Mouse (Mus musculus): ENCODE results near the gene Msln. TPM values are rescaled to one million over a fixed set of nuclear protein-coding genes. Genes with fewer than 3 reads are reported as not detected.

Gene Msln
- polyA plus RNA-seq, 1 experiment from 2014 or later: 32.4 TPM

- Histone ChIP-seq H3K36me3 (peaks cover 63% of the 10 kb centered on the region), H3K4me1 (peaks cover 19% of the 10 kb centered on the region), H3K9me3 (no peaks in the 10 kb centered on the region), H3K9ac (no peak overlapping the region), H3K4me3 (no peak overlapping the region), H3K27ac (replicated peaks) (no peak overlapping the region), H3K4me2 (no peak overlapping the region), H3K27me3 (replicated peaks) (peaks cover 8% of the 10 kb centered on the region)
- no peak for ATAC-seq (ENCODE audit: extremely low read depth, insufficient number of reproducible peaks, low FRiP score, low TSS enrichment)
- 95% methylated on average over 19 of the region's 19 CpGs for WGBS
Measured at GRCm38 (mm10) chr17:25723470-25723869, 30.7 kb downstream of the Msln start.

- H3K27ac ChIP-seq (replicated peaks): no peak overlapping the region
- H3K4me3 ChIP-seq: no peak overlapping the region
- no peak overlapping the region for H3K4me2 ChIP-seq
- peaks cover 22% of the 10 kb centered on the region for H3K4me1 ChIP-seq
- H3K27me3 ChIP-seq (replicated peaks): peaks cover 28% of the 10 kb centered on the region
- H3K9me3 ChIP-seq: no peaks in the 10 kb centered on the region
- 95% methylated on average over 5 of the region's 5 CpGs for WGBS
- peaks cover 63% of the 10 kb centered on the region for H3K36me3 ChIP-seq
- no peak overlapping the region for H3K9ac ChIP-seq
- no peak for ATAC-seq (ENCODE audit: extremely low read depth, insufficient number of reproducible peaks, low FRiP score, low TSS enrichment)
Measured at GRCm38 (mm10) chr17:25721476-25721875, 32.7 kb downstream of the Msln start.

GRCm38 (mm10) chr17:25717691-25718090 lies 36.5 kb downstream of the Msln start:
- Histone ChIP-seq H3K4me1 (peaks cover 26% of the 10 kb centered on the region), H3K27me3 (replicated peaks) (peaks cover 53% of the 10 kb centered on the region), H3K9me3 (no peaks in the 10 kb centered on the region), H3K4me3 (peak overlapping the region; percentile 53), H3K4me2 (peak overlapping the region; percentile 79), H3K27ac (replicated peaks) (no peak overlapping the region), H3K36me3 (peaks cover 38% of the 10 kb centered on the region), H3K9ac (peak overlapping the region; percentile 67)
- ATAC-seq (ENCODE audit: extremely low read depth, insufficient number of reproducible peaks, low FRiP score, low TSS enrichment): no peak
- 8% methylated on average over 6 of the region's 6 CpGs for WGBS

- 2% methylated on average over 45 of the region's 45 CpGs for WGBS
- H3K36me3 ChIP-seq: peaks cover 31% of the 10 kb centered on the region
- H3K4me2 ChIP-seq: peak within 1 kb of the TSS; percentile 79
- H3K9ac ChIP-seq: peak within 1 kb of the TSS; percentile 67
- peak within 1 kb of the TSS; percentile 53 for H3K4me3 ChIP-seq
- no peak within 1 kb of the TSS for H3K27ac ChIP-seq (replicated peaks)
- H3K4me1 ChIP-seq: peaks cover 26% of the 10 kb centered on the region
- no peak for ATAC-seq (ENCODE audit: extremely low read depth, insufficient number of reproducible peaks, low FRiP score, low TSS enrichment)
- H3K27me3 ChIP-seq (replicated peaks): peaks cover 57% of the 10 kb centered on the region
- H3K9me3 ChIP-seq: no peaks in the 10 kb centered on the region
Measured at GRCm38 (mm10) chr17:25716711-25717637, 37.2 kb downstream of the Msln start, which contains the start of gene Gng13. Gene Gng13, plus strand, starts transcription at chr17:25717171.

GRCm38 (mm10) chr17:25716130-25716529 lies 38.0 kb downstream of the Msln start:
- Histone ChIP-seq H3K9me3 (no peaks in the 10 kb centered on the region), H3K9ac (no peak overlapping the region), H3K4me2 (peak overlapping the region; percentile 79; the same call in 1 of the 2 replicates), H3K27me3 (replicated peaks) (peaks cover 58% of the 10 kb centered on the region), H3K36me3 (peaks cover 23% of the 10 kb centered on the region), H3K27ac (replicated peaks) (no peak overlapping the region), H3K4me1 (peaks cover 26% of the 10 kb centered on the region), H3K4me3 (no peak overlapping the region)
- WGBS: 4% methylated on average over 6 of the region's 6 CpGs
- no peak for ATAC-seq (ENCODE audit: extremely low read depth, insufficient number of reproducible peaks, low FRiP score, low TSS enrichment)

- Histone ChIP-seq H3K9ac (no peak overlapping the region), H3K4me2 (no peak overlapping the region), H3K4me3 (no peak overlapping the region), H3K9me3 (no peaks in the 10 kb centered on the region), H3K27me3 (replicated peaks) (peaks cover 58% of the 10 kb centered on the region), H3K36me3 (peaks cover 18% of the 10 kb centered on the region), H3K4me1 (peaks cover 26% of the 10 kb centered on the region), H3K27ac (replicated peaks) (no peak overlapping the region)
- no peak for ATAC-seq (ENCODE audit: extremely low read depth, insufficient number of reproducible peaks, low FRiP score, low TSS enrichment)
- WGBS: 28% methylated on average over 3 of the region's 3 CpGs
Measured at GRCm38 (mm10) chr17:25715627-25716026, 38.6 kb downstream of the Msln start.

GRCm38 (mm10) chr17:25711136-25711535 lies 43.0 kb downstream of the Msln start:
- 63% methylated on average over 4 of the region's 4 CpGs for WGBS
- no peak overlapping the region for H3K27ac ChIP-seq (replicated peaks)
- no peak overlapping the region for H3K4me2 ChIP-seq
- peaks cover 27% of the 10 kb centered on the region for H3K27me3 ChIP-seq (replicated peaks)
- H3K4me3 ChIP-seq: no peak overlapping the region
- no peaks in the 10 kb centered on the region for H3K36me3 ChIP-seq
- no peak overlapping the region for H3K9ac ChIP-seq
- peaks cover 4% of the 10 kb centered on the region for H3K9me3 ChIP-seq
- peaks cover 7% of the 10 kb centered on the region for H3K4me1 ChIP-seq
- ATAC-seq (ENCODE audit: extremely low read depth, insufficient number of reproducible peaks, low FRiP score, low TSS enrichment): no peak

- WGBS: 88% methylated on average over 2 of the region's 2 CpGs
- no peak overlapping the region for H3K4me3 ChIP-seq
- H3K9ac ChIP-seq: no peak overlapping the region
- H3K27ac ChIP-seq (replicated peaks): no peak overlapping the region
- ATAC-seq (ENCODE audit: extremely low read depth, insufficient number of reproducible peaks, low FRiP score, low TSS enrichment): no peak
- peaks cover 15% of the 10 kb centered on the region for H3K27me3 ChIP-seq (replicated peaks)
- no peaks in the 10 kb centered on the region for H3K4me1 ChIP-seq
- H3K4me2 ChIP-seq: no peak overlapping the region
- H3K36me3 ChIP-seq: no peaks in the 10 kb centered on the region
- H3K9me3 ChIP-seq: peaks cover 4% of the 10 kb centered on the region
Measured at GRCm38 (mm10) chr17:25709994-25710393, 44.2 kb downstream of the Msln start.

- ATAC-seq (ENCODE audit: extremely low read depth, insufficient number of reproducible peaks, low FRiP score, low TSS enrichment): no peak
- H3K36me3 ChIP-seq: no peaks in the 10 kb centered on the region
- no peak overlapping the region for H3K4me2 ChIP-seq
- H3K27me3 ChIP-seq (replicated peaks): peaks cover 46% of the 10 kb centered on the region
- no peaks in the 10 kb centered on the region for H3K9me3 ChIP-seq
- no peak overlapping the region for H3K9ac ChIP-seq
- no peak overlapping the region for H3K4me3 ChIP-seq
- WGBS: 53% methylated on average over 9 of the region's 9 CpGs
- H3K4me1 ChIP-seq: no peaks in the 10 kb centered on the region
- H3K27ac ChIP-seq (replicated peaks): no peak overlapping the region
Measured at GRCm38 (mm10) chr17:25700863-25701496, 53.2 kb downstream of the Msln start.
